Mouse (Mus musculus) CH12F3 (cell line): Measurements from ENCODE around the gene Gpd1l.

Source experiments
- in situ Hi-C: fragments of 300-500 bp; cut with MboI; formaldehyde crosslinking; loops from 2 replicates; pipeline ENCODE4 v1.14.3; 2020; ENCODE audit warnings: low sequenced_read_pairs

Gpd1l gene

GRCm38 (mm10) chr9:114930464-114931090, 3.2 kb downstream of the Gpd1l start:
- in situ Hi-C loops = no loop called here

- in situ Hi-C loops = no loop called here
These were observed 8.2 kb downstream of the Gpd1l start for GRCm38 (mm10) chr9:114925571-114925970.

- in situ Hi-C loops = no loop called here
These were observed 8.7 kb downstream of the Gpd1l start for GRCm38 (mm10) chr9:114925039-114925438.

GRCm38 (mm10) chr9:114924511-114924910, 9.3 kb downstream of the Gpd1l start:
- in situ Hi-C loops = no loop called here

- in situ Hi-C loops = no loop called here
These were observed 11.6 kb downstream of the Gpd1l start for GRCm38 (mm10) chr9:114922209-114922608.

- in situ Hi-C loops = no loop called here
These were observed 12.3 kb downstream of the Gpd1l start for GRCm38 (mm10) chr9:114921352-114922081.

- in situ Hi-C loops = no loop called here
These were observed 13.2 kb downstream of the Gpd1l start for GRCm38 (mm10) chr9:114920569-114920968.

GRCm38 (mm10) chr9:114912680-114913649, 20.8 kb downstream of the Gpd1l start:
- in situ Hi-C loops = no loop called here

- in situ Hi-C loops = no loop called here
These were observed 26.3 kb downstream of the Gpd1l start for GRCm38 (mm10) chr9:114907509-114907908.

- in situ Hi-C loops = no loop called here
These were observed 37.9 kb downstream of the Gpd1l start for GRCm38 (mm10) chr9:114895919-114896318.

GRCm38 (mm10) chr9:114892974-114893373, 40.8 kb downstream of the Gpd1l start:
- in situ Hi-C loops = no loop called here

GRCm38 (mm10) chr9:114890377-114890776, 43.4 kb downstream of the Gpd1l start:
- in situ Hi-C loops = no loop called here

GRCm38 (mm10) chr9:114888856-114889407, 44.9 kb downstream of the Gpd1l start:
- in situ Hi-C loops = loop anchor here (10.0 kb wide), 1 partner anchor 94 kb away; no protein-coding TSS in a partner anchor

GRCm38 (mm10) chr9:114887699-114888098, 46.1 kb downstream of the Gpd1l start:
- in situ Hi-C loops = loop anchor here (10.0 kb wide), 1 partner anchor 93 kb away; no protein-coding TSS in a partner anchor

- in situ Hi-C loops = loop anchor here (10.0 kb wide), 1 partner anchor 91 kb away; no protein-coding TSS in a partner anchor
These were observed 47.7 kb downstream of the Gpd1l start for GRCm38 (mm10) chr9:114885991-114886662.

GRCm38 (mm10) chr9:114885564-114885963, 48.2 kb downstream of the Gpd1l start:
- in situ Hi-C loops = loop anchor here (10.0 kb wide), 1 partner anchor 91 kb away; no protein-coding TSS in a partner anchor

- in situ Hi-C loops = loop anchor here (10.0 kb wide), 1 partner anchor 87 kb away; no protein-coding TSS in a partner anchor
These were observed 51.8 kb downstream of the Gpd1l start for GRCm38 (mm10) chr9:114881977-114882376.

GRCm38 (mm10) chr9:114855327-114855726, 78.5 kb downstream of the Gpd1l start:
- in situ Hi-C loops = no loop called here

GRCm38 (mm10) chr9:114854686-114855085, 79.1 kb downstream of the Gpd1l start:
- in situ Hi-C loops = no loop called here

- in situ Hi-C loops = no loop called here
These were observed 80.5 kb downstream of the Gpd1l start for GRCm38 (mm10) chr9:114853336-114853735.
